Mouse (Mus musculus) left cerebral cortex, adult 18-20 months (tissue): ENCODE measurements at regions not wholly inside any gene's neighbourhood (a gene's known extent, or its start where the extent isn't known, plus 50 kb on each side); places are given as distances from the start of the nearest gene placed in this dataset.
A peak's percentile ranks its signal among the peaks of the same experiment; 100 is the strongest.

Source experiments
- DNase-seq, 2 experiments: peaks; one replicate each; pipeline ENCODE4 v3.0.0; 2021 to 2022; ENCODE audit warnings: low spot score in 2 of 2, mixed read lengths in 1 of 2

- DNase-seq: no peak
Observed at GRCm38 (mm10) chr12:12820668-12821351, 120.9 kb downstream of the Mycn start.

- DNase-seq: no peak
Observed at GRCm38 (mm10) chr12:12819746-12820145, 122.0 kb downstream of the Mycn start.

DNA sequence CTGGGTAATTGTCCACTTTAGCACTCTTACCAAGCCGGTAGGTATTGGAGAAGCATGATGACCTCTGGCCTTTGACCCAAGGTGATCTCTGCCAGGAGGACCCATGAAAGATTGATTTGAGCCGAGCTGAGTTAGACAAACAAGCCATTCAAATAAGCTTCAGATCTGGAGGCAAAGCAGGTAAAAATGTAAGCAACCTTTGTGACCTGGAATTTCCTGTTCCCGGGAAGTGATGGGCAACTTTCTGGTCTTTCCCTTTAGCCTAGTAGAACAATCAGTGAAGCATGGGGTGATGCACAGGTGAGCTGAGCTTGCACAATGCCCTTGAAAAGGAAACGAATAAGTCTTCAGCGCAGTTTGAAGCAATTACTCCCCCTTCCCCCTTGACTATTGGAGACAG lies 127.0 kb downstream of the Mycn start:
- no peak for DNase-seq

- DNase-seq: no peak
Observed at GRCm38 (mm10) chr12:12812873-12813272, 128.8 kb downstream of the Mycn start.

- no peak for DNase-seq
Observed at GRCm38 (mm10) chr12:12810943-12811342, 130.8 kb downstream of the Mycn start.

DNA sequence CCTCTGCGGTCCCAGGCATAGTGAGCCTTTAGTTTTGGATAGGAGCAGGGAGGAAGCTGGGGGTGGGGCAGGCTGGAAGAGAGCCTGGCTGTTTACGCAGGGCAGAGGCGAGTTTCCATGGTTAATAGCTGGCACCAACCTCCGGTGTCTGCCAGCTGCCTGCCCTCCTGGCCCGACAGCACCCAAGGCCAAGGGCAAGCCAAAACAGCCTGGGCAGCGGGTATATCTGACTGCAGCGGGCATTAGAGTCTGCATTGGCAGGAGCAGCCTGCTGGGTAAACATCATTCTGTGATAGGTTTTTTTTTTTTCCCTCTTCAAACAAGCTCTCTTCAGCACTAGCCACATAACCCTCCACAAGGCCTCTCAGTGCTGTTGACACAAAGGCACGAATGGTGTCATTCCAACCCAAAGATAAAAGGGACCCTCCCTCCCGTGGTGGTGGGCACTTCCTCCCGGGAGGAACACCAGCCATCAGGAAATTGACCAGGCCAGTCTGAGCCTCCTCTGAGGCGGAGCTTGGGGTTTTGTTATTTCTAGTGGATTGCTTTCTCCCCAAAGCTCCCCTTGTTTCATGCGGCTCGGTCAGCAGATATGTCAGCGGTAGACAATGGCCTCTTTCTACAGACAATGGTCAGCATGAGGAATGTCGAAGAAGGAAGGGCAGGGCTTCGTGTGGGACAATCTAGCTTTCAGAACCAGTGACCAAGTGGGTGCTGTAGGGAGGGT lies 131.4 kb downstream of the Mycn start:
- peak; percentile 32 to 35 for DNase-seq

DNA sequence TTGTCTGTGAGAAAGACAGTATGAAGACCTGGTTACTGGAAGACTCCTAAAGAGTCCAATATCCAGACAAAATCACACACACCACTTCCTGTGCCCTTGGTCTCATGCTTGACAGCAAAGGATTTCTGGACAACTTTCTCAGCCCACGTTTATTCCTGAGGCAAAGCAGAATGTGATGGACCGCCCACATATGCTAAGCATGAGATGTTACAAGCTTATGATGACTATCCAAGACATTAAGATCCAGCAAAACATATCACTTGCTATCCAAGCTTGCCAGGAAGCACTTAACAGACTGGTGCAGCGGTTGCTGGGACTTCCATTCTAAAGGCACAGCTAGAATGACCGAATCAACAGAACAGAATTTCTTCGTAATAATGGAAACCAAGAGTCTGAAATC lies 133.6 kb downstream of the Mycn start:
- DNase-seq: peak; percentile 13 to 41

DNA sequence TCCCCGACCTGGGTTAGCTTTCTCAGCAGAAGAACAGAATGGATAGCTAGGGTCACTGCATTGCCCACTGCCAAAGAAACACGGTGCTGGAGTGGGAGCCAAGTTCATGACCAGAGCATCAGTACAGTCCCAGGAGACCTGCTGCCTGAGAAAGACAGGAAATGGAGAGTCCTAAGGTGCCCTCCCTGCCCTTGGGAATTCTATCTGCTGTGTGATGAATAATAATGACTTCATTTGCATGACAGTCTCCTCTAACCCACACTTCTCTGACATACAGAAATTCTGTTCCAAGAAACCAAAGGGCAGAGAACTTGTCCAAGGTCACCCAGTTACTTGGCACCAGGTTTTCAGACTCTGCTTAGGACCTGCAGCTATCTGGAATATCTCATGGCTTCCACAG lies 138.1 kb downstream of the Mycn start:
- DNase-seq: no peak

DNA sequence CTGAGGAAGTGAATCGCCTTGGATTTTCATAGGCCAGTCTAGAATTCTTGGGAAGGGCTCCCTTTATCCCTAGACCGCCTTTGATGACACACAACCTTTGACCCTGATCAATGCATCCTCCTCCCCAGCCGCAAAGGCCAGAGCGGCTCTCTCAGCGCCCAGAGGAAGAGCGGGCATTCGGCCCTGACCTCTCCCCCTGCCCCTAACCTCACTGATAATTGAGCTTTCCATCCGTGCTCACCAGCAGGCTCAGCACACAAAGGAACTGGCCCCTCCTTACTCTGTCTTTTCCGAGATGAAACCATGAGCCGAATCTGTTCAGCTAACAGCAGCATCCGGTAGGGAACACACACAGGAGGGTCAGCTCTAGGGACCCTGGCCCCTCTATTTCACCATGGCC lies 139.3 kb downstream of the Mycn start:
- no peak for DNase-seq

DNA sequence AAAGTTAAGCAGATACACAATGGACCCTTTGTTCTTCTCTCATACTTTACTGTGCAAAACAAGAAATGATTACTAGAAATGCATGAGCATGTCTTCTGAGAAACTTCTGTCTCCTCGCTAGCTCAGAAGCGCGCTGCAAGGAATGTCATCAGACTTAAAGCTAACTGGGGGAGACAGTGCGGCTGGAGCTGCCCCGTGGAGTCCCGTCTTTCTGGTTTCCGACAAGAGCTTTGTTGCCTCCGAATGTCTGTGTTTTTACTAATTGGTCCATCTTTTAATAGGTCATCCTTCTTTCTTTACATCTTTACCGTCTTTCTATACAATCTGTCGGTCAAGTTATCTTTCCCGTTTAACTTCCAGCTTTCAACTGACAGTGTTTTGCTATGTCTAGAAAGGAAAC lies 140.0 kb downstream of the Mycn start:
- no peak for DNase-seq

DNA sequence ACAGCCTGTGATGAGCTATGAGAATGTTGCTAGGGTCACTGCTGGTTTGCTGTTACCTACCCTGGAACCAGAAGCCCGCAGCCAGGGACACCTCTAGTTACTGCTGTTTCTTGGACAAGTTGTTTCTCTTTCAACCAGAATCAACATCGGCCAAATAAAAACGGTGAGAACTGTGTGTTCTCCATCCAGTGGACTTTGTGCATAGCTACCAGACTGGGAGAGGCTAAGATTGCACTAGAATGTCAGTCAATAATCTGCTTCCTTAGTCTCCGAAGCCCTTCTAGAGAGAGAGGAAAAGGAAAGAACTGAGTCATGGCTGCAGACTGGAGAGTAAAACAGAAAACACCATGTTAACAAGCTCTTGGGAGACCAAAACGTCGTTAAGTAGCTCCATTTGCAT lies 141.6 kb downstream of the Mycn start:
- DNase-seq: no peak

DNA sequence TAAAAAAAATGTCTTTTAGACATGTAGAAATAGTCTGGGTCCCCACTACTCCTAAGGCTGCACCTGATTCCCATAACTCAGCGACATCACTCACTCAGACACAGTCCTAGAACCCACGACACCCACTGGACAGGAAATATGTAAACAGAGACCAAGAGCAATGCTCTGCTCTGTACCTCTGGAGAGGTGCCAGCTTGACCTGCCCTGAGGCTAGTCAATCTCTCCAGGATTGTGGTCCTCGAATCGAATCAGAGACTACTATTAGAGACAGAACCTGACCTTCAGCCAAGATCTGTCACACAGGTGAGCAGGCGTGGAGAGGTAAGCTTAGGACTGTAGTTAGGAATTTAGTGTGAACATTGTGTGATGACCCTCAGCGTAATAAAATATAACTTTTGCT lies 152.7 kb downstream of the Mycn start:
- no peak for DNase-seq

- no peak for DNase-seq
Observed at GRCm38 (mm10) chr12:12788263-12788852, 153.4 kb downstream of the Mycn start.

GRCm38 (mm10) chr12:12787608-12788262 lies 154.0 kb downstream of the Mycn start:
- DNase-seq: no peak

- DNase-seq: no peak
Observed at GRCm38 (mm10) chr12:12787161-12787560, 154.6 kb downstream of the Mycn start.

GRCm38 (mm10) chr12:12783699-12784605 lies 157.8 kb downstream of the Mycn start:
- DNase-seq: no peak

DNA sequence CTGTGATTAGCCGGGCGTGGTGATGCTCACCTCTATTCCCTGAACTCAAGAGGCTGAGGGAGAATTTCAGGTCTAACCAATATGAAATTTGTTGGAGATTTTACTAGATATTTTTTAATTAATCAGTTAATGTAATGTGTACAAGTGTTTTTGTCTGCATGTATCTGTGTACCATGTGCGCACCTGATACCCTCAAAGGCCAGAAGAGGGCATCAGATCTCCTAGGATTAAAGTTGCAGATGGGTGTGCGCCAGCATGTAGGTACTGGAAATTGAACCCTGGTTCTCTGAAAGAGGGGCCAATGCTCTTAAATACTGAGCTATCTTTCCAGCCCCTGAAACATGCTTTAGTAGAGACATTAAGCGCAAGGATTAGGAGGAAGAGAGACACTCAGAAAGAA lies 160.2 kb downstream of the Mycn start:
- DNase-seq: no peak

DNA sequence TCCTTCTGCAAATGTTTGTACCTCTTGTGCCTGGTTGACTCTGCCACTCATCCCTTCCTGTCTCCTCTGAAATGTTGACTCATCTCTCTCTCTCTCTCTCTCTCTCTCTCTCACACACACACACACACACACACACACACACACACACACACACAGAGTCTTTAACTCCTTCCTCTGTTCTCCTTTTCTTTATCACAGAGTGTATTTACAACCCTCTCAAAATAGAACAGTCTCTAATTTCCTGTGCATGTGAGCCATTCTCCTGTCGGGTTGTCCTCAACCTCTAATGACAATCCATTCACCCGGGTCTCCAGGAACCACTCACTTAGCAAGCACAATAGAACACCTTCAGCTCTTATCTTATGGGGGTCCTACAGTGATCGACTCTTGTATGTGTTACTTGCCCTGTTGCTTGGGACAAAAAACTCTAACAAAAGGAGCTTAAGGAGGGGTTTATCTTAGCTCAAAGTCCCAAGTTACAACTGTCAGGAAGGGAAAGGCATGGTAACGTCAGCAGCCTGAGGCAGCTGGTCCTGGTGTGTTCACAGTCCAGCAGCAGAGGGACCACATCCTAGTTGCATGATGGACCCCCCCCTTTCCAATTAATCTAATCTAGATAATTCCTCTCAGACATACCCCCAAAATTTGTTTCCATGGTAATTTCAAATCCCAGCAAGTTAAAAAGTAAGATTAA lies 163.0 kb downstream of the Mycn start:
- no peak for DNase-seq

- DNase-seq: no peak
Observed at GRCm38 (mm10) chr12:12777422-12777821, 164.3 kb downstream of the Mycn start.

DNA sequence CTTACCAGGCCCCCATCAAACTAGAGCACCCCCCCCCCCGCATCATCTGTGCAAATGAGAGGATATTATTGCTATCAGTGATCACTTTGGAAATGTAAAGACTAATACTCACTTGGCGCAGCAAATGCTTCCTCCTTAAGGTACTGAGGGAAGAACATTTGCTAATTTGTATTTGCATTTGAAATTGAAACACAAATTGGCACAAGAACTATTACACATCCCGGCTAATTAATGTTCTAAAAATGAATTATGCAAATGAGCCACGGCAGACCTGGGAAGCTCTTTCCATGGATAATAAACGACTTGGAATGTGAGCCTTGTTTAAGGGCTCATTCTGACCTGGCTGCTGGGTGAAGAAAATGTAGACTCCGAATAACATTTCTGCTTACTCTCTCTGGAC lies 164.9 kb downstream of the Mycn start:
- no peak for DNase-seq
